Mouse (Mus musculus) c-Kit-negative CD71-positive TER-119-positive erythroid progenitor cells, embryonic 14.5 days (primary cell): ENCODE measurements around the gene Gstt2.
A peak's percentile ranks its signal among the peaks of the same experiment; 100 is the strongest.

Experiments used
- DNase-seq: peaks from one replicate; pipeline ENCODE4 v3.0.0-alpha.2; 2013; ENCODE audit warnings: low read depth, low spot score

The Gstt2 gene

GRCm38 (mm10) chr10:75827668-75828360, 9.4 kb downstream of the Gstt2 start:
- DNase-seq: no peak

GRCm38 (mm10) chr10:75824530-75824929, 12.7 kb downstream of the Gstt2 start:
- no peak for DNase-seq

GRCm38 (mm10) chr10:75823782-75824181, 13.4 kb downstream of the Gstt2 start:
- no peak for DNase-seq

GRCm38 (mm10) chr10:75822443-75822842, 14.8 kb downstream of the Gstt2 start, which contains the start of gene Gstt4:
Gene Gstt4, minus strand, starts transcription at chr10:75822543.
- no peak for DNase-seq

DNA sequence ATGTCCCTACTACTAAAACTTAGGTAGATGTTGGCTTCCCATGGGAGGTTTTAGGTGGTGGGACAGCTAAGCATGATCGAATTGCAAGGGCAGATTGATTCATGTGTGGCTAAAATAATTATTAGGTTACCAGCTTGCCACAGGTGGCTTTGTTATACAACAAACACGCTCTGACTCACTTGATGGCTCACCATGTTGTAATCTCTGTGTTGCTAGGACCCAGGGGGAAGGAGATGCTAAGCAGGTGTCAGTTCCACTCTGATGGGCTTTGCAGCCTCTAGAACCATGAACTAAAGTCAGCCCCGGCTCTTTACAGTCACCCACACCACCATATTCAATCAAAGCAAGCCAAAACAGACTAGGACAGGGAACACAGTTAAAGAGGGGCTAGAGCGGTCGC, 17.3 kb downstream of the Gstt2 start:
- no peak for DNase-seq

DNA sequence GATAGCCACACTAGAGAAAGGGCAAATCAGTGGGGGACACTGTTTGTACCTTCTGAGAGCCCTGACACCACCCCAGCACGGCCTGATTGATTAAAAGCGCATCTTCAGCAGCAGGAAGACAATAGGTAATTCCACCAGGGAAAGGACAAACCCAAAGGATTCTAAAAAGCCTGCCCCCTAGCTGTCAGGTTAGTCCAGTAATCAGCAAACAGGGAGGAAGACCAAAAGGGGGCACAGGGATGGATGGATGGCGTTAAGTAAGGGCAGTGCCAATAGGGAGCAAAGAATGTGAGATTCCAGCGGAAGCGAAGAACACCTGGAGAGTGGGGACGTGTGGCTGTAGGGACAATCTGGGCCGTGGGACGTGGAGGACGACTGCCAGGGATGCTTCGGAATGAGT, 18.6 kb downstream of the Gstt2 start:
- DNase-seq: no peak

GRCm38 (mm10) chr10:75804217-75804616, 33.0 kb downstream of the Gstt2 start:
- DNase-seq: no peak

DNA sequence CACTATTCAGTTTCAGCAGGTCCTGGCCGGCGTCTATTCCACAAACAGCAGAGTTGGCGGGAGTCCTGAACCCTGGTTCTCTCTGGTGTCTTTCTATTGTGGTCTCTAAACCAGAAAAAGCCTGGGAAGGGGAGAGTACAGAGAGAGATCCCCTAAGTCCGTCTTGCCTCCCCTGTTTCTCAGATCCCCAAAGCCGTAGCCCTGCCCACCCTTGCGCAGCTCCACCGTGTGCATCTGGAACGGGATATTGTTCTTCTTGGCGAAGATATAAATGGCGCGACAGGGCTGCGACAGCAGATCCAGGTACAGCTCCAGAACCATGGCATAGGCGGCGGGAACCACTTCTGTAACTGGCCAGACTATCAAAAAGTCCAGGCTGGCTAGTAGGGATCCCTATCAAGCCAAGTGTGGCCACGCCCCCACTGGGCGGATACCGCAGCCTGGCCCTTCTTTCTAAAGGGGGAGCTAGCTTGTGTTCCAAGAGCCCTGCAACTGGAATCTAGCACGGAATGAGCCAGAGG, 39.0 kb downstream of the Gstt2 start, which contains the start of gene Gstt1:
TSS of gene Gstt1 (minus strand) at position 409 of the 521 bp plus-strand sequence.
- peak; percentile 31 for DNase-seq

DNA sequence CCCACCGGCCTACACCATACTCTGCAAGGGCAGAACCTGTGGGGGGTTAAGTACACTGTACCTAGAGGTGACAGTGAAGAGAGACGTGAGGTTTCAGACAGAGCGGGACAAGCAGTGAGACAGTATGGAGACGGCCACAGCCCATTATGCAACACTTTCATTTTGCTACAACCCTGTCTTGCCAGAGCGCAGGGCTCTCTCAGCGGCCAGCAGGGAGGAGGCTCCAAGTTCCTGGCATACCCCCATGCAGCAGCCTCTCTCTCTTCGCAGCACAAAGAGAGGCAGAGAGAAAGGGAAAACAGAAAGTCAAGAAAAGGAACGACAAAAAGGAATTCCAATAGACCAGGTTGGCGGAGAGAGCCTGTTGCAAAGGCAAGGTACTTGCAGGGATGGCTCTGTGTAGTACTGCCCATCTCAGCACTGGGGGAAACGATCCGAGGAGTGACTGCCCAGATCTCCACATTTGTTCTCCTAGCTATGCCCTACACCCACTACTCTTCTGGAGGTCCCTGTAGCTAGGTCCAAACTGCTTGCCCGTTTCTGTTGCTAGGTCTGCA, 39.5 kb downstream of the Gstt2 start:
- no peak for DNase-seq

GRCm38 (mm10) chr10:75796731-75797516, 40.3 kb downstream of the Gstt2 start:
- DNase-seq: no peak

- no peak for DNase-seq
These were observed 42.3 kb downstream of the Gstt2 start for GRCm38 (mm10) chr10:75794880-75795279.

- DNase-seq: no peak
These were observed 46.5 kb downstream of the Gstt2 start for GRCm38 (mm10) chr10:75790773-75791172.

GRCm38 (mm10) chr10:75789841-75790240, 47.4 kb downstream of the Gstt2 start:
- no peak for DNase-seq

DNA sequence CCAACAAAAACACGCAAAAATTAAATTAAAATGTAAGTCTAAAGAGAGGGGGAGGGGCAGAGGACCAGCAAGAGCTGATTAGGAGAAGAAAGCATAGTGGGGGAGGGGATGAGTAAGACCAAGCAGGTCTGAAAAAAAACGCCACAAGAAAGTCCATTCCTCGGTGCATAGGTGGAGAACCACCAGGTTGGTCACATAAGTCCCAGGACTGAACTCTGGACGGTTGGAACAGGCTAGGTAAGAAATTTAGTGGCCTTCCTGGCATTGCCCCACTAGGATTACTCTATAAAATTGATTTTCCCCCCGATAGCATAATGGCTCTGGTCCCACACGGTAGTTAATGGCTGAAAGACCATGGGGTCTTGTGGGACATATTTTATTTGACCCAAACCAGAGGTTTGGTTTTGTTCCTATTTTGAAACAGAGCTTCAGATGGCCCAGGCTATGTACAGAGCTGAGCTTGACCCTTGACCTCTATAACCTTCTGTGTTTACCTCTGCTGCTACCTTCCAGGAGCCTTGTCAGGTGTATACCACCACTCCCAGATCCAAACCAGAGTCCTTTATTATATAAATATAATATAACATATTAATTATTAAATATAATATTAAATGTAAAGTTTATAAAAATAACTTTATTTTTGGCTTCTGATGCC, 48.0 kb downstream of the Gstt2 start:
- DNase-seq: no peak

DNA sequence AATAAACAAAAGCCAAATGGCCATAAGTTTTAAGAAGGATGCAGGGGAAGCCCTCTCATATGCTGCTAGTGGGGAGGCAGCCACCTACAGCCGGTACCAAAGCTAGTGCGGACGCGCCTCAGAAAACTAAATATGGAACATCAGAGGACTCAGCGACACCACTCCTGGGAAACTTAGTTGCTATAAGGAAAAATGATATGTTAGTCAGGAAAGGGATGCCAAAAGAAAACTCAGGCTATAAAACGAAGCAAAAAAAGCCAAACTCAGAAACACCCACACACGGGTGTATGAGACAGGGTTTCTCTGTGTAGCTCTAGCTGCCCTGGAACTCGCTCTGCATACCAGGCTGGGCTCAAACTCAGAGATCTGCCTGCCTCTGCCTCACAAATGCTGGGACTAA, 48.9 kb downstream of the Gstt2 start:
- no peak for DNase-seq

GRCm38 (mm10) chr10:75785442-75785841, 51.8 kb downstream of the Gstt2 start:
- no peak for DNase-seq
